Mouse (Mus musculus) MEL (cell line): ENCODE results near the gene Ccl6. TPM values are rescaled to one million over a fixed set of nuclear protein-coding genes. Genes with fewer than 3 reads are reported as not detected.

Experiments used
- DNase-seq: peaks from one replicate; pipeline ENCODE4 v3.0.0; 2011; ENCODE audit warnings: low read depth, low spot score
- H3K27ac ChIP-seq: 2 replicates; pipeline ENCODE4 v1.5.1; 2012; ENCODE audit warnings: low read depth, mild to moderate bottlenecking, control low read depth, low read length, moderate library complexity; ENCODE audit not compliant: control insufficient read depth
- H3K27me3 ChIP-seq, 2 experiments: fragments of 150-350 bp in 1 of 2; sonication (generic) in 1 of 2; 2 replicates each; pipeline ENCODE4 v1.6.1; 2012; ENCODE audit warnings: low read length in 2 of 2, mild to moderate bottlenecking in 2 of 2, improper control_type of control experiment in 1 of 2, moderate library complexity in 1 of 2; ENCODE audit not compliant: insufficient read depth in 2 of 2, control insufficient read depth in 1 of 2
- H3K36me3 ChIP-seq, 2 experiments: 2 replicates each; pipeline ENCODE4 v1.6.1; 2012 to 2014; ENCODE audit warnings: low read length in 2 of 2, improper control_type of control experiment in 1 of 2, inconsistent platforms in 1 of 2, mild to moderate bottlenecking in 1 of 2; ENCODE audit not compliant: insufficient read depth in 2 of 2, control insufficient read depth in 1 of 2
- H3K4me1 ChIP-seq, 2 experiments: fragments of 150-350 bp in 1 of 2; sonication (generic) in 1 of 2; 2 replicates each; pipeline ENCODE4 v1.6.1; 2012; ENCODE audit warnings: low read length in 2 of 2, improper control_type of control experiment in 1 of 2, mild to moderate bottlenecking in 1 of 2; ENCODE audit not compliant: insufficient read depth in 2 of 2, control insufficient read depth in 1 of 2
- H3K4me3 ChIP-seq, 2 experiments: fragments of 150-350 bp in 1 of 2; sonication (generic) in 1 of 2; 2 replicates each; pipeline ENCODE4 v1.5.1; 2012; ENCODE audit warnings: low read depth in 2 of 2, low read length in 2 of 2, mild to moderate bottlenecking in 2 of 2, moderate library complexity in 2 of 2, control low read depth in 1 of 2, improper control_type of control experiment in 1 of 2; ENCODE audit not compliant: control insufficient read depth in 1 of 2, insufficient read depth in 1 of 2
- H3K79me2 ChIP-seq: 2 replicates; pipeline ENCODE4 v1.6.1; 2012; ENCODE audit warnings: mild to moderate bottlenecking, low read length, moderate library complexity; ENCODE audit not compliant: control insufficient read depth, poor library complexity, insufficient read depth
- H3K9ac ChIP-seq: 2 replicates; pipeline ENCODE4 v1.6.1; 2012; ENCODE audit warnings: low read depth, mild to moderate bottlenecking, control low read depth, low read length, moderate library complexity; ENCODE audit not compliant: control insufficient read depth, poor library complexity, severe bottlenecking
- H3K9me3 ChIP-seq: fragments of 150-350 bp; sonication (generic); replicated peaks from 2 replicates; pipeline ENCODE4 v1.6.1; 2012; ENCODE audit warnings: mild to moderate bottlenecking, low read length, improper control_type of control experiment, moderate library complexity; ENCODE audit not compliant: insufficient read depth
- BHLHE40 ChIP-seq: IDR thresholded peaks from 2 replicates; pipeline ENCODE4 v1.6.1; 2012; ENCODE audit warnings: low read depth, mild to moderate bottlenecking, inconsistent platforms, low read length, improper control_type of control experiment, borderline replicate concordance
- CHD2 ChIP-seq: IDR thresholded peaks from 2 replicates; pipeline ENCODE4 v1.6.1; 2011; ENCODE audit warnings: low read length, improper control_type of control experiment
- CTCF ChIP-seq, 3 experiments: IDR thresholded peaks in 2 of 3; conservative IDR thresholded peaks in 1 of 3; 2 replicates each; pipeline ENCODE4 v1.5.1; 2011 to 2012; ENCODE audit warnings: low read length in 3 of 3, low read depth in 2 of 3, mild to moderate bottlenecking in 2 of 3, improper control_type of control experiment in 1 of 3, inconsistent platforms in 1 of 3, mixed read lengths in 1 of 3, moderate library complexity in 1 of 3; ENCODE audit not compliant: control insufficient read depth in 1 of 3, insufficient read depth in 1 of 3, poor library complexity in 1 of 3, severe bottlenecking in 1 of 3
- E2F4 ChIP-seq: IDR thresholded peaks from 2 replicates; pipeline ENCODE4 v1.6.1; 2011; ENCODE audit warnings: low read depth, low read length, improper control_type of control experiment, borderline replicate concordance
- GATA1 ChIP-seq: IDR thresholded peaks from 2 replicates; pipeline ENCODE4 v1.6.1; 2011; ENCODE audit warnings: low read depth, low read length, improper control_type of control experiment
- HCFC1 ChIP-seq: IDR thresholded peaks from 2 replicates; pipeline ENCODE4 v1.6.1; 2012; ENCODE audit warnings: low read depth, mild to moderate bottlenecking, inconsistent platforms, low read length, improper control_type of control experiment, moderate library complexity
- MAX ChIP-seq: IDR thresholded peaks from 2 replicates; pipeline ENCODE4 v1.6.1; 2011; ENCODE audit warnings: low read length, improper control_type of control experiment
- MEF2A ChIP-seq: IDR thresholded peaks from 2 replicates; pipeline ENCODE4 v1.6.1; 2014; ENCODE audit warnings: low read depth, mild to moderate bottlenecking, inconsistent platforms, low read length, improper control_type of control experiment; ENCODE audit not compliant: poor library complexity, insufficient replicate concordance, severe bottlenecking; ENCODE audit errors: extremely low read depth
- MXI1 ChIP-seq: IDR thresholded peaks from 2 replicates; pipeline ENCODE4 v1.6.1; 2011; ENCODE audit warnings: mild to moderate bottlenecking, low read depth, low read length, improper control_type of control experiment
- MYB ChIP-seq: IDR thresholded peaks from 2 replicates; pipeline ENCODE4 v1.6.1; 2011; ENCODE audit warnings: mild to moderate bottlenecking, low read depth, low read length, improper control_type of control experiment
- POLR2AphosphoS5 ChIP-seq: IDR thresholded peaks from 2 replicates; pipeline ENCODE4 v1.6.1; 2012; ENCODE audit warnings: low read depth, borderline replicate concordance, mild to moderate bottlenecking, inconsistent platforms, low read length, moderate library complexity, mixed read lengths
- RAD21 ChIP-seq: IDR thresholded peaks from 2 replicates; pipeline ENCODE4 v1.6.1; 2011; ENCODE audit warnings: mild to moderate bottlenecking, low read depth, low read length, improper control_type of control experiment
- SMC3 ChIP-seq: IDR thresholded peaks from 2 replicates; pipeline ENCODE4 v1.6.1; 2011; ENCODE audit warnings: low read depth, low read length, improper control_type of control experiment
- TBP ChIP-seq: IDR thresholded peaks from 2 replicates; pipeline ENCODE4 v1.8.0; 2011; ENCODE audit warnings: low read depth, low read length, improper control_type of control experiment
- USF2 ChIP-seq, 2 experiments: IDR thresholded peaks; 2 replicates each; pipeline ENCODE4 v1.6.1; 2011 to 2012; ENCODE audit warnings: improper control_type of control experiment in 2 of 2, low read length in 2 of 2, borderline replicate concordance in 1 of 2, inconsistent platforms in 1 of 2, low read depth in 1 of 2, mild to moderate bottlenecking in 1 of 2; ENCODE audit not compliant: insufficient read depth in 1 of 2
- ZC3H11A ChIP-seq: IDR thresholded peaks from 2 replicates; pipeline ENCODE4 v1.6.1; 2012; ENCODE audit warnings: low read depth, mild to moderate bottlenecking, inconsistent platforms, low read length, improper control_type of control experiment
- polyA plus RNA-seq, 2 experiments: library from polyadenylated mRNA; stranded (reverse) in 1 of 2; unstranded in 1 of 2; fragments of >175 nt in 1 of 2; fragments of >200 nt in 1 of 2; gene quantifications; 2 replicates each; pipeline versions ENCODE4 v1.2.1 to v1.2.4; 2012; ENCODE audit warnings: low replicate concordance in 2 of 2, low read depth in 1 of 2; ENCODE audit not compliant: insufficient read length in 2 of 2, insufficient read depth in 1 of 2, missing spikeins in 1 of 2
- total RNA-seq: library from RNA; depleted of rRNA; stranded (reverse); fragments of 300-350 nt; gene quantifications from 2 replicates; pipeline ENCODE4 v1.2.3, GENCODE M21; 2012

The Ccl6 gene
- total and polyA plus RNA-seq, 3 experiments, result not detected

DNA sequence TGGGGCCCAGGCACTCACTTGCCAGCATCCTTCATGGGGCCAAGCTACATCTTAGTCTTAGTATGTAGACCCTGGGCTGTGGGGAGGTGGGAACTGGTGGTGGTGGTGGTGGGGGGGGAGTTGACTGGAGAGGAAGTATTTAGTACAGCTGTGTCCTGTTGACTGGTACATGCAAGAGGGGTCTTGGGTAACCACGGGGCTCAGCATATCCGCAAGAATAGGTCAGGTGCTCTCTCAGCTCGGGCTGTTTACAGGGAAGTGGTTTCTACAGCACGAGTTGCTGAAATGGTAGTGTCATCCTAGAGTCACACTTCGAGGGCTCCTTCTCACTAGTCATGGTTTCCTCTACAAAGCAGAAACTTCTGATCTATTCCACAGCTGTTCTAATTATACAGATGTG lies 47.3 kb upstream of the Ccl6 start:
- no peak overlapping the region for H3K9ac ChIP-seq
- DNase-seq, result no peak
- TF ChIP-seq USF2 (IDR thresholded peaks at IDR 0.05; ENCODE audit: borderline replicate concordance in 1 of 2, insufficient read depth in 1 of 2, low read depth in 1 of 2, low read length in 2 of 2), result no peak
- TF ChIP-seq MYB, result no peak
- no peak for TF ChIP-seq POLR2AphosphoS5
- TF ChIP-seq TBP, result no peak
- no peak for TF ChIP-seq GATA1
- TF ChIP-seq MAX, result no peak
- no peak for TF ChIP-seq HCFC1
- TF ChIP-seq MXI1, result no peak
- TF ChIP-seq BHLHE40, result no peak
- TF ChIP-seq MEF2A, result no peak
- TF ChIP-seq CHD2, result no peak
- TF ChIP-seq, all 39 proteins: peak for 0
- no peaks in the 10 kb centered on the region for H3K9me3 ChIP-seq
- H3K27me3 ChIP-seq, result peaks cover 9 to 13% of the 10 kb centered on the region in 2 experiments
- H3K36me3 ChIP-seq, result peaks cover 0 to 12% of the 10 kb centered on the region in 2 experiments; a peak in 2 of 4 replicates
- H3K27ac ChIP-seq, result no peak overlapping the region
- peaks cover 4 to 9% of the 10 kb centered on the region in 2 experiments; a peak in 3 of 4 replicates for H3K4me1 ChIP-seq
- H3K4me3 ChIP-seq, result no peak overlapping the region
- H3K79me2 ChIP-seq, result no peaks in the 10 kb centered on the region

DNA sequence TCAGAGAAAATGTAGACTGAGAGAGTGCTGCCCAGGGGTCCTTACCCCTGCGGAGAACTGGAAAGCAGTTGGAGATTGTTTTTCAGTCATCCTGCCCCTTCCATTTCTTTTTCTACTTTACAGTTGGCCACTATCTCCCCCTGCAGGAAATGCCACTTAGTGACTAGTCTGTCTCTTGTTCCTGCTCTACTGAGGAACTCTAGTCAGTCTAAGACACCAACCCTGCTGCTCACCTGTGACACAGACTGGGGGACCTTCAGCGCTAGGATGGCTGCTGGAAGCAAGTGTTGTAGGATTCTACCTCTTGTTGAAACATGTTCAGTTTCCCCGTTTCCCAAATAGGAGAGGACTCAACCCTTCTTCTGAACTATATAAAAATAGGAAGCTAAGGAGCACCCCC lies 46.6 kb upstream of the Ccl6 start:
- Histone ChIP-seq H3K27ac (no peak overlapping the region), H3K4me3 (no peak overlapping the region)

DNA sequence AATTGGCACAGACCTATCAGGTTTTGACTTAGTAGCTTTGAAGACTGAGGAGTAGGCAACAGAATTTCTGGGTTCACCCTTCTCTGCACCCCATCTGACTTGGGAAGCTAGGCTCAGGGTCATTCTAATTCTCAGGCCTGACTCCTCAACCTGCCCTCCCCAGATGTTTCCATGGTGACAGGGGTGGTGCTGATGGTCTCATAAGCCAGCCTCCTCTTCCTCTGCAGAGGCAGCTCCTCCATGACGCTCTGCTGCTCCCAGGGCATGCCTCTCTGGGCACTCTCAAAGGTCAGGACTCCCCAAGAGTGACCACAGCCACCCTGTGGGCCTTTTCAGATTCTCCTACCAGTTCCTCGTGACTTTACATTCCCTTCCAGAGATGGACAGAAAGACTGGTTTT lies 46.0 kb upstream of the Ccl6 start:
- DNase-seq, result no peak

More for the DNA sequence above, 46.6 kb upstream of the Ccl6 start:
- Histone ChIP-seq H3K9me3 (no peaks in the 10 kb centered on the region), H3K79me2 (no peaks in the 10 kb centered on the region), H3K27me3 (peaks cover 9 to 17% of the 10 kb centered on the region in 2 experiments), H3K9ac (no peak overlapping the region), H3K36me3 (peaks cover 0 to 12% of the 10 kb centered on the region in 2 experiments; a peak in 2 of 4 replicates), H3K4me1 (peaks cover 4 to 9% of the 10 kb centered on the region in 2 experiments; a peak in 3 of 4 replicates)
- peak; percentile 53 for DNase-seq
- TF ChIP-seq SMC3, result peak; percentile 65
- TF ChIP-seq CTCF (IDR thresholded peaks at IDR 0.05 in 2 of 3, conservative IDR thresholded peaks at IDR 0.05 in 1 of 3; ENCODE audit: control insufficient read depth in 1 of 3, insufficient read depth in 1 of 3, low read depth in 2 of 3, low read length in 3 of 3, poor library complexity in 1 of 3, severe bottlenecking in 1 of 3), result peak; percentile 9 to 66 (median 42); a peak in 4 of 6 replicates
- TF ChIP-seq ZC3H11A, result peak; percentile 29; the same call in 1 of the 2 replicates
- TF ChIP-seq USF2 (IDR thresholded peaks at IDR 0.05; ENCODE audit: borderline replicate concordance in 1 of 2, insufficient read depth in 1 of 2, low read depth in 1 of 2, low read length in 2 of 2), result no peak
- TF ChIP-seq RAD21, result peak; percentile 69

More for the DNA sequence above, 46.0 kb upstream of the Ccl6 start:
- H3K9me3 ChIP-seq, result no peaks in the 10 kb centered on the region
- peaks cover 0 to 12% of the 10 kb centered on the region in 2 experiments; a peak in 2 of 4 replicates for H3K36me3 ChIP-seq
- H3K27me3 ChIP-seq, result peaks cover 11 to 19% of the 10 kb centered on the region in 2 experiments
- H3K4me1 ChIP-seq, result peaks cover 4 to 9% of the 10 kb centered on the region in 2 experiments; a peak in 3 of 4 replicates
- H3K79me2 ChIP-seq, result no peaks in the 10 kb centered on the region
- no peak overlapping the region for H3K4me3 ChIP-seq
- H3K27ac ChIP-seq, result no peak overlapping the region
- TF ChIP-seq POLR2AphosphoS5 (no peak), E2F4 (no peak)
- H3K9ac ChIP-seq, result no peak overlapping the region
